Mouse (Mus musculus): ENCODE data around the gene Arid1b.
A peak's percentile ranks its signal among the peaks of the same experiment; 100 is the strongest.
"Not testable (repeated sequence)": the region's sequence is repeated elsewhere in the genome, so short reads cannot be mapped to it uniquely, and the experiment has no call there.

The Arid1b gene

DNA sequence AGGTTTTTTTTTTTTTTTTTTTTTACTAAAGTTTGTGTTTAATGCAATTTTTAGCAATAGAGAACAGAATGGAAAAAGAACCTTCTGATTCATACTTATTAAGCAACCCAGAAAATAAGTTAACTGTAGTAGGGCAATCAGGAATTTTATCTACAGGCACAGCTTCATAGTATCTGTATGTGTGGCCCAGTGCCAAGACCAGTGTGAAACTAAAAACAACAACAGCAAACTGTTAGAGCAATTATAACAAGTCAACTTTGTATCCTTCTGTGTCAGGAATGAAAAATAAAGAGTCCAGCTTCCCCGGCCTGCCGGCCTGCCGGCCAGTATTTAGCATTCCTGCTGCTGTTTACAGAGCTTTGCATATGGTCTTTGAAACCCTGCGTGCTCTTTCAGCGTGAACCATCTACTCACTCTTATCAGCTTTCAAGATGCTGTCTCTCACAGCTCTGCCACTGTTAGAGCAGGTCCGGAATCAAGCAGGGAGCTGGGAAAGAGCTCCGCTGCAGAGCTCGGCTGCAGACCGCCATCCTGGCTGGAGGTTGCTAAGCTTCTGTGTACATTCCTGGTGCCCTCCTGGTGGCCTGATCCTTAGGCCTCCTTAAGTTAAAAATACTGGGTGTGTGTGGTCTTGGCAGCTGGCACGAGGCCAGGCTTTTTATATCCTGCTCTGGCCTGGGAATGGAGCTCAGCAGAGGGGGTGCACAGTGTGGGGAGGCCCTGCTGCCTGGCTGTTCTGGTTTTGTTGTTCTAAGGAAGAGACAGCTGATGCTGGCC is 64.0 kb downstream of the Arid1b start:
- peak; percentile 73 for DNase-seq

DNA sequence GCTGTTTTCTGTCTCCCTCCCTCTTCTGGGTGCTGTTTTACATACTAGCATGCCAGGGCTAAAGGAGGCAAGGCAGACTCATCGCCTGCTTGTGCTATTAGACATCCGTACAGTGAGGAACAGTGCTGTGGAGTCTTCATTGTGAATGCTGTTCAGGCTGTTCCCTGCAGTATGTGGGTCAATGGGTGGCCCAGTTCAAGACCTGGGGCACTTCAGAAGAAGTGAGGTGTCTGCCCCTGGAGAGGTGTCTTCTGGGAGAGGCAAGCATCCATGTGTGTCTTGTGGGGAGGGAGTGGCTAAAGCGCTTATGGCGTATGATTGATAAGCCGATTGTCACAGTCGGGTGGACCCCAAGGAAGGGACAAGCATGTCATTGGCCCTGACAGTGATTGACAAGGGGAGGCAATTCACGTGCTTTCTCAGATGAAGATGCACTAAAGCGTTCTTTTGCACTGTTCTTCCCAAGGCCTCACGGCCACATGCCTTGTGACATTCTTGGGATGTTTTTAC is 65.0 kb downstream of the Arid1b start:
- no peak for DNase-seq

DNA sequence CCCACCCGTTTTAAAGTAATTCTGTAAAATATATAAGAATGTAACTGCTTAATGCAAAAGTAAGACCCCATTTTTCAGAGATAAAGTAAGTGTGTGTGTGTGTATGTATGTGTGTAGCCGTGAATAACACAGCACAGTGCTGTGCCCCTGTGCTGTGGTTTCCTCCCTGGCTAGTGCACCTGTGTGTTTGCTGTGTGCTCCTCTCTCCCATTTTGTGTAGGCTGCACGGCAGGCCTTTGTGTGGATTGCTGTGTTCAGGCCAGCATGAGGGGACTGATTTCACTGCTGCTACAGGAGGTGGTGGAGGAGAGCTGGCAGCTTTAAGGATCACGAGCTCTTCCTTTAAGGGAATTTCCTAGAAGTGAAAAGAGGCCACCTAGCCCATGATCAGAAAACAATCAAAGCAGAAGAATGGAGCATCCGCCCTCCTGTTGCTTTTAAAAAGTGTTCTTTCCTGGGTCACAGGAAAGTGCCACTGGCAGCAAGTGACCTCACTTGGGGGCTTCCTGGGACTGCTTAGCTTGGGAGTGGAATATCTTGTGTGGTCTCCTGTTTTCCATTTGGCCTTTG is 66.5 kb downstream of the Arid1b start:
- DNase-seq, result no peak

- no peak for DNase-seq
Observed at GRCm38 (mm10) chr17:5061183-5061582, 67.1 kb downstream of the Arid1b start.

DNA sequence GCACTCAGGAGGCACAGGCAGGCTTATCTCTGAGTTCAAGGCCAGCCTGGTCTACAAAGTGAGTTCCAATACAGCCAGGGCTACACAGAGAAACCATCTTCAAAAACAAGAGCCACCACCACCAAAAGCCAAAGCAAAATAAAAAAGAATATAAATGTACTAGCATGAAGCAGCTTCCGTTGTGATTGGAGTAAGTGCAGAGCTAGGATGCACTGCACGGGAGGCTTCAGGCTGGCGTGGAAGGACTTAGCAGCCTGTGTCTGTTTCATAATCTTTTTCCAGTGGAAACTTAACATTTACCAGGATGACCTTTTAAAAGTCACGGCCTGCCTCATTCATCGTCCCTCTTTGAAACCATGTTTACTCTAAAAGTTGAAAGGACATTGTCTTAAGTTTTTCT is 67.5 kb downstream of the Arid1b start:
- no peak for DNase-seq

DNA sequence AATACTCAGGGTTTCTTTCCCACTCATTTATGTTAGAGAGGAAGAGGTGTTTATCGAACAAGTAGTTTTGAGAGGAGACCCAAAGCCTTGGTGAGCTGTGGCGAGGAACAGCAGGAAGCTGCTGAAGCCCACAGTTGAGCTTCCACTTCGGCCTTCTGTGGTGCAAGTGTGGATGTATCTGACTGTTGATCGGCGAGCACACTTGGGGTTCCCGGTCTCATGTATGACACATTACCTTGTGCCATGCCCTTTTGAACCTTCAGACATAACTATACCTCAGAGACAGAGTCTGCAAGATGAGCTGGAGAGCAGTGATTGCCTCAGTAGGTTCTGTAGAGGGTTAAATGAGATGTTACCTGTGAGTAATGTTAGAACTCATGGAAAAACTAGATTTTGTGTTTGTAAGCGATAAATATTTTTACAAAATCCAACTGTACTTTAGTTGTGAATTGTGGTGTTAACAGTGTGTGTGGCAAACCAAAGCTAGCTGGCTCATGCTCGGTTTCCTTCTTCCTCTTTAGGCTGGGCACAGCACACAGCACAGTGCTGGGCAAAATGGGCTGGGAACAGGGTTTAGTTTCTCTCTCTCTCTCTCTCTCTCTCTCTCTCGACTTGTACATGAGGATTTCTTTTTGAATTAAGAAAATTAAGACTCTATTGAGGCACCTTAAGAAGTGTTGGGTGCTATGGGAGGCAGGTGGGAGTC is 69.5 kb downstream of the Arid1b start:
- no peak for DNase-seq

- no peak for DNase-seq
Observed at GRCm38 (mm10) chr17:5064777-5065176, 70.6 kb downstream of the Arid1b start.

GRCm38 (mm10) chr17:5065270-5065669 is 71.1 kb downstream of the Arid1b start:
- no peak for DNase-seq

DNA sequence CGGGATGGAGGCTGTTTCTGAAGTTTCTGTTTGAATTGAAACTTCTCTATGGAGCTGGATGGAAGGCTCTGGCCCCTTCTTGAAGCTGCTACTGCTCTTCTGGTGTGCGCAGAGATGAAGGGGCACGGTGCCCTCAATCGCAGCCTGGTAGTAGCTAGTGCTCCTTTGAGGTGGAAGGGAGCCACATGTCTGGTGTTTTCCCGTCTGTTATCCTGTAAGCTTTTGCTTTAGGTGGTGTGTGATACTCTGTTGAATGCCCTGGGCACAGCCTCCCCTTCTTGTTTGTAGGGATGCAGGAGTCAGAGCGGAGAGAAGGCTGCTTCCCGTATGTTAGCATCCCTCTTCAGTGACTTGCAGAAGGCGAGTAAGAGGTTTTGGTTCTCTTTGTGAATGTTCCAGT is 72.7 kb downstream of the Arid1b start:
- DNase-seq, result no peak

- no peak for DNase-seq
Observed at GRCm38 (mm10) chr17:5067264-5067663, 73.1 kb downstream of the Arid1b start.

GRCm38 (mm10) chr17:5070399-5070798 is 76.3 kb downstream of the Arid1b start:
- DNase-seq, result no peak

DNA sequence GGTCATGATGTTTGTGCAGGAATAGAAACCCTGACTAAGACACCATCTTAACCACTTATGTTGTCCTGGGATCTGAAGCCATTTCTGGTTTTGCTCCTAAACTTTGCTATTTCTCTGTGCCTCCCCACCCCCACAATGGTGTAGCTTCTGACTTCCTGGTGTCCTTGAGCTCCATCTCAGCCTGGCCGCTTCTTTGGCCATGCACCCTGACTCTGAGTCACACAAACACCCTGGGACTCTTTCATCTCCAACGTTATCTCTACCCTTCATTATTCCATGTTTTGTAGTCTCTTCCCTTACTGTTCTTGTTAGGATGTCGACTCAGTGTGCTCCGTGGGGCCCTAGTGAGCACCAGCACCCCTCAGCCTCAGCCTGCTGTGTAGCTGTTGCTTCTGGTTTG is 78.4 kb downstream of the Arid1b start:
- no peak for DNase-seq

- DNase-seq, result no peak
Observed at GRCm38 (mm10) chr17:5074752-5075506, 80.8 kb downstream of the Arid1b start.

DNA sequence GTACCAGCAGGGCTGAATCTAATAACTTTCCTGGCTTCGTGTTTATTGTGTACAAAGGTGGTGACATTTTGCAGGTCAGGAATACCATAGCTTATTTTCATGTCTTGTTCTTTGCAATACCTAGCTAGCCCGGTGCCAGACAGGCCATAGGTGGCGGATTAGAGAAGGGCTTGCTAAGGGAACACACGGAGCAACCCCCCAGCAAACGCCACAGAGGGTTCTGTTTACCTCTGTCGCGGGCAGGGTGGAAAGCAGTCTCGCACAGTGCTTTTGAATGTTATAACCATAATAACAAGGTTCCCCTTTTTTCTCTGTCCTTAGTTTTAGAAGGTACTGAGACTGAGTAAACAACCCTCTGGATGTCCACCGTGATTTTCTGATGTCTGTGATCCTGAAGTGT is 83.9 kb downstream of the Arid1b start:
- DNase-seq, result no peak

GRCm38 (mm10) chr17:5078576-5078975 is 84.4 kb downstream of the Arid1b start:
- no peak for DNase-seq

DNA sequence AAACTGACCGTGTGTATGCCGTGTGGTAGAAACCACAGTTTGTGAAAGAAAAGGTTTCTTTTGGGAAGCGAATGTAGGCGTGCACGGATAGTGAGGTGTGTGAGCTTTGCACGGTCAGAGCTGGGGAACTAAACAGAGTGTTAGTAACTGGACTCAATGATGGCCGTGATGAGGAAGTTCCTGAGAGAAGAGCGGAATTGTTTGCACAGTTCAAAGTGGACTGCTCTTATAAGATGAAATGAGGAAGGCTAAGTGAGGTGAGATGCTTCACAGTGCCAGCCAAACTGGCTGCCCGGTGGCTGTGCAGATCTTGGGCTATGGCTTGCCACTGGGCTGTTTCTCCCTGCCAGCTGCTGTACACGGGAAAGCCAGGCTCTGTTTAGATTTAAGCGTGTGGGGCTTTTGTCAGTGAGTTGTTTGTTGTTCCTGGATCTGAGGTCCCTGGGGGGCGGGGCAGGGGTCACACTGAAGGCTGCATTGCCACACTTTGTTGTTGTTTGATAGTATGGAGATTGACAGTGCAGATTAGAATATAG is 86.8 kb downstream of the Arid1b start:
- DNase-seq, result no peak

GRCm38 (mm10) chr17:5082274-5082673 is 88.1 kb downstream of the Arid1b start:
- DNase-seq, result peak; percentile 52

- DNase-seq, result no peak
Observed at GRCm38 (mm10) chr17:5083497-5083896, 89.4 kb downstream of the Arid1b start.

GRCm38 (mm10) chr17:5084139-5084538 is 90.0 kb downstream of the Arid1b start:
- DNase-seq, result no peak

DNA sequence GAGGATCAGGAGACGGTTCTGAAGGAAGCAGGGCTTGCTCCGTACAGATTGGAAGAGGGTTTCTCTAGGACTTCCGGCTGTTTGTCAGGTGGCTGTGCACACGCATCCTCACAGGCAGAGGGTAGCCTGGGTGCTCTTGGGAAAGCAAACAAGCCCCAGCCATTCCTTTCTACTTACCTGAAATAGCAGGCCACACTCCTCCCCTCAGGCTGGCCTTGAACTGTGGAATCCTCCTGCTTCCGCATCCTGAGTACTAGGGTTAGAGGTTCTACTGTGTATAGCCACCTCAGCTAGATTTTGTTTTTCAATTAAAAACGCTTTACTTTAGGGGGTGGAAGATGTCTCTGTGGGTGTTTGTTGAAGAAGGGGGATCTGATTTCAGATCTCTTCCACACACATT is 90.9 kb downstream of the Arid1b start:
- DNase-seq, result no peak

- DNase-seq, result no peak
Observed at GRCm38 (mm10) chr17:5085942-5086341, 91.8 kb downstream of the Arid1b start.

DNA sequence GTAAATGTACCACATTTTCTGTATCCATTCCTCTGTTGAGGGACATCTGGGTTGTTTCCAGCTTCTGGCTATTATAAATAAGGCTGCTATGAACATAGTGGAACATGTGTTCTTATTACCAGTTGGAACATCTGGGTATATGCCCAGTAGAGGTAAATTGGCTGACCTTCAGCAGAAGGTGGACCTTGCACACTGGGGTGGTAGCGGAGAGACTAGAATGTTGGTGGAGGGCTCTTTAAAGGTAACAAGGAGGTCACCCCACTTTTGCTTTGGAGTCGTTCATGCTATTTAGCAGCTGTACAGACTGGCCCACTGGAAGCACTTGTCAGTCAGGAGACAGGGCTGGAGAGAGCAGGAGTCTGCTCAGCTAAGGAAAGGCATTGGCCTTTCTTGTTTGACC is 94.1 kb downstream of the Arid1b start:
- DNase-seq, result not testable (repeated sequence)

- no peak for DNase-seq
Observed at GRCm38 (mm10) chr17:5088822-5089221, 94.7 kb downstream of the Arid1b start.
